Mouse (Mus musculus) cerebellum, postnatal 36 days (tissue): ENCODE measurements at regions not wholly inside any gene's neighbourhood (a gene's known extent, or its start where the extent isn't known, plus 50 kb on each side); places are given as distances from the start of the nearest gene placed in this dataset.

Source experiments
- DNase-seq, 2 experiments: peaks; one replicate each; pipeline ENCODE4 v3.0.0; 2021 to 2022; ENCODE audit warnings: mixed read lengths in 2 of 2

DNA sequence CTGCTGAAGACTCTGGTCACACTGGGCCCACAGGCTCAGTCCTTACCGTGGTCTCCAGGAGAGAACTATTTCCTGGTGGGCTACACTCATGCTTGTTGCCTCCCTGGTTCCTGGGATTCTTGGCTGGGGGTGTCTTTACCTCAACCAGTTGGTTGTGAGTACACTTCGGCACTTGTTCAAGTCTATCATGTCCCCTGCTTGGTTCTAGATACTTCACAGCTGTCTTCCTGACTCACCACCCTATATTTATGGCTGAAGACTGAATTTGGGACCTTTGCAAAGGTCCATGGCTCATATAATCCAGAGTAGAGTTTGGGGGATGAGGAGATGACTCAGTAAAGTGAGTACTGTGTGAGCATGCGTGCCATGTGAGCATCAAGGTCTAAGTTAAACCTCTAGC, 245.0 kb upstream of the Habp2 start:
- no peak for DNase-seq

DNA sequence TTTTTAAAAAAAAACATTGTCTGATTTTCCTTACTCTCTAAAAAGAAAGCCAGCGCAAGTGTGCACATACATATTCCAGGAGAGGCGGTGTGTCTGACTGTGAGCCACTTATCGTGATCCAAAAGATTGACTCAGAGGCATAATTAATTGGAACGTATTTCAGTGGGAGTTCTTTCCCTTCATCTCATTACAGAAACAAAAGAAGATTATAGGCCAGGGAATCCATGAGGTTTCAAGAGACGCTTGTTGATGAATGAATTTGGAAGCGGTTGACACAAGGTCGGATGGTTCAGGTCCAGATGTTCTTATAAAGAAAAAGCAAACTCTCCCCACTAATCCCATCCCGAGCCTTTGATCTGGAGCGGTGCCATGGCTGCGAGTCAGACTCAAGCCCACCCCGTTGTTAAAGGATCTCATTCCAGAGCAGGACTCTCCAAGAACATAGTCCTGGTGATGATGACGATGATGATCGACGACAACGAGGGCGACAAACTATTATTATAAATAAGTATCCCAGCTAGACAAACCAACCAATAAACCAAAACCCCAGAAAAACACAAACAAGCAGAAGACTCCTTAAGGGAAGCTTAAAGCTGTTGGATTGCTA, 240.1 kb upstream of the Habp2 start:
- no peak for DNase-seq

DNA sequence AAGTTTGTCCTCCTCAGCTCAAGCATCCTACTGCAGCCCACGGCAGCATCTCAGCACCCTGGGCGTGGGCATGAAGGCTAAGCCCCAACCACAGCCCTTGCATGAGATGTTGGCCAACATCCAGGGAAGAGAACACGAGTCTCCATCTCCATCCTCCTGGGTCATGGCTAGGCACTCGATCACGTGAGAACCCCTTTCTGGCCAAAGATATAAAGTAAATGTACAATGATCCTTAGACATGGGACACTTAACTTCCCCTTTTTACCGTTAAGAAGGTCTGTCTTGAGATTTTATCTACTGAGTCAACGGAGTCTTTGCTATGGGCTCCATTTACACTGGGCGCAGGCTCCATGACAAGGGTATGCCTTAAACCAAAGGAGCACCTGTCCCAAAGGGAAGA, 232.8 kb upstream of the Habp2 start:
- DNase-seq: no peak

DNA sequence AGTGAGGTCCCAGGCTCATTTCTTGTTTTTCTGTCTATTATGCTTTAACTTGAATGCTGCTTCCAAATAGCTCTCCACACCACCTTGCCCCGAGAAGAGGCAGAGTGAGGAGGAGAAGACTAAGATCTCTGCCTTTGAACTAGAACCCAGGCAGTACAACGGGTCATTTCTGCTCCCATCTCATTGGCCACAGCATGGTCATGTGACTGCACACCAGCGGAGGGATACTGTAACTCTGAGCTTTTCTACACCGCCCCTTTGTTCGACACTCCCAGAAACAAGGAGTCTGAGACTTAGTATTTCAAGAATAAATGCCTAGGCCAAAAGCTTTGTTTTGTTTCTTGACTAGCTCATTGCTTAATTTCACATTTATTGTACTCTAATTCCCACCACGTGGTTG, 230.5 kb upstream of the Habp2 start:
- no peak for DNase-seq

DNA sequence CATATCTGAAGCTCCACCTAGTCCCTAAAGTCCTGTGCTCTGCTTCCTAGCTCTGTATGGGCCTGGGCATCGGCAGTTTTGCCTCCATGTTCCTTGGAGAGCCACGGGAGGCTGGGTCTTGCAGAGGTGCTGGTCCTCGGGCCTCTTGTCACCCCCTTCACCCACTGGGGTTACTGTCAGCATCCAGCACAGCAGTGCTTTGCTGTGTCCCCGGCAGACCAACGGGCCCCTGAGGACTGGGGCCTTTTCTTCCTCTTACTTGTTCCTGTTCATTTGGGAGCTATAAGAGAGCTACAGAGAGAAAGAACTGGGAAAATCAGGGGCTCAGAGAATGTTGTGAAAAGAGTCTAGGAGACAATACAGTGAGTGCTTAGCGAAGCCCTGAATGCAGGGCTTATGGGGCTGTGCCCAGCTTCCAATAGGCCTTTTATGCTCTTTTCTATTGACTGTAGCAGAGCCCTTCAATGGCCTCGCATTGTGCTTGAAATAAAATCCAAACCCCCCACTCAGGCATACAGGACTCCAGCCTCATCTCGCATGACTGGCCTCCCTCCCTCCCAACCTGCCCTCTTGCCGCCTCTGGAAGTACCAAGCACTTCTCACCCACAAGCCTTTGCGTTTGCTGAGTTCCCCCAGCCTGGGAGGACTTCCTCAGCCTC, 224.9 kb upstream of the Habp2 start:
- no peak for DNase-seq

DNA sequence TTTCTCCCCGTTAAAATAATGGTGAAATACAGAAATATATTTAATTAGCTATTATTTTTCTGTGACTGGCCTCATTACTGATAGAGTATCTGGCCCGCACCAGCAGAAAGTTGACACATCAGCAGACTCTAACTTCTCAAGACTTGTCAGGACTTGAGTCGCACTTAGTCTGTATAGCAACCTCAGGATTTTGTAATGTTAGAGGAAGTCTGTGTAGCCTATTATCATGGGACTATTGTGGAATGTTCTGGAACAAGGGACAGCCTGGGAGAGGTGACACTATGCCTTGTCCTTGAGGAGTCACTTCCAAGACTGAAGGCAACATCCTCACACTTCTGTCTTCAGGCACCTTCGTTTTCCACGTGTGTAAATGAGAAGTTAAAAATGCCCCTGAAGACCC, 223.8 kb upstream of the Habp2 start:
- no peak for DNase-seq

DNA sequence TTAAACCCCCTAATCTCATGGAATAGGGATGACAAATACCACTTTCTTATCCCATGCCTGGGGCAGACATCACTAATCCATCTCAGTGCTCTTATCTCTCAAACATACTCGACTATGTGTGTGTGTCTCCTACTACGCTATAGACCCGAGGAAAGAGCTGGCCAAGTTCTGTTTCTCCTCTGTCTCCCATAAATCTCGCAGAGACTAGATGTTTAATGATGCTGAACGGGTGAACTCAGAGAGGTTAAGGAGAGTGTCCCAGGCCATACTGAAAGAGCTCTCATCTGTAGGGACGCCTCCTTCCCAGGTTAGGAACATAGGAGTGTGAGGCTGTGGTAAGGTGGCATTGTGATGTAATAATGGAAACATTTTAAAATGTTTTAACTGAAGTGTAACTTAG, 221.2 kb upstream of the Habp2 start:
- DNase-seq: no peak

DNA sequence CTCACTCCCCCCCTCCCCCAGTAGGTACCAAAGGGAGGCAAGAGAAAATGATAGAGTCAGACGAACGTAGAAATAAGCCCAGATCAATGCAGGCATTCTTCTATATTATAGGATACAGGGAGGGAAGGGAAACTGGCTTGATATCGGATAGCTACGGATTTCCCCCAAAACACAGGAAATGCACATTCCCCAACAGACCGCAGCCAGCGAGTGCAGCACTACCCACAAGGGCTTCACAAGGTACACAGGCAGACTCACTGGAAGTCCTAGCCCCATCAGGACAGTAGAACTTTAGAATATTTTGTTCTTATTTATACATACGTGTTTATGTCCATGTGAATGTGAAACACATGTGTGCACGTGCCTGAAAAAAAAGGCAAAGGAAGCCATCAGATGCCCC, 218.8 kb upstream of the Habp2 start:
- DNase-seq: no peak

DNA sequence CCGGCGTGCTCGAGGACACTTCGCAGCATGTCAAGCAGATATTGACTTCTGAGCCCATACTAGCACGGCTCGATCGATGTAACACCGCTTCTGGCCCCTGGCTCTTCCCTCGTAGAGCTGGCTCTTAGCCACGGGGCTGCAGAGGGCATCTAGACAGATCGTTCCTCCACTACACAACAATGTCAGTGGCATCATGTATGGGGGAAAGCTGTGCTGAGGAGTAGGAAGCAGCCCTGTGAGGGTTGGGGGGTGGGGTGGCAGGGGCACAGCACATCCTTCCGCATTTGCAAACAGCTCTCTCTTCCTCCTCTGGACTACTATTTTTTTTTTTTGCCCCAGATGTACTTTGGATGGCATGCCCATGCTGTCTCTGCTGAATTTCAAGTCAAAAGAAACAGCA, 218.1 kb upstream of the Habp2 start:
- no peak for DNase-seq

DNA sequence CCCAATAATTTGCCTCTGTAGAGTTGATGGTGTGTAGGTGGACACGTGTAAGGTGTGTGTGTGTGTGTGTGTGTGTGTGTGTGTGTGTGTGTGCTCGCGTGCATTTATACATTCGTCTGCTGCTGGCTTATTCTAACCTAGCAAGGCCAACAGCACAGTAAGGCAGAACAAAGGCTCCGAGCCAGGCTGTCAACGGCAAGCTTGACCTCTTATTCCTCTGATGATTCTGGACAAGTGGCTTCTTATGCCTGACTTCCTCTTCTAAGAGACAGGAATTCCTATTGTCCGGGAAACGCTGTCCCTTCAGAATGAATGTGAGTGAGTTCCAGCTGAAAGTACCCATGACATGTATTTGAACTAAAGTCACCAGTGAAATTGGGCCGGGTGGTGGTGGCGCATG, 217.7 kb upstream of the Habp2 start:
- DNase-seq: no peak

DNA sequence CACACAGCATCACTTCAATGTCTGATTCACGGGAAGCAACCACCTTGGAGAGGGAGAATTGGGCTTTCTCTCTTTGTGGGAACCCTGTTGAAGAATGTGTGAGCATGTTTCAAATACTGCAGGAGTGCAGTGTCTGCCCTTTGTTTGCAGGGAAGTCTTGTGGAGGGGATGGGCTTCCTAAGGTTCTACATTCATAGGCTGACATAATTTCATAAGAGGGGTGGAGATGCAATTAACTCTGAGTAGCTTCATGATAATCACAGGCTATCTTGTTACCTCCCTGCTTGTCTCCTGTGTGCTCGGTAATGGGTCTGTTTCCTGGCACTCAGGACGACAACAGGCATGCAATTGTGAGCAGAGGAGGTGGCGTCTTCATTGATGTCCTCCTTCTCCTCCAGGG, 215.6 kb upstream of the Habp2 start:
- no peak for DNase-seq

DNA sequence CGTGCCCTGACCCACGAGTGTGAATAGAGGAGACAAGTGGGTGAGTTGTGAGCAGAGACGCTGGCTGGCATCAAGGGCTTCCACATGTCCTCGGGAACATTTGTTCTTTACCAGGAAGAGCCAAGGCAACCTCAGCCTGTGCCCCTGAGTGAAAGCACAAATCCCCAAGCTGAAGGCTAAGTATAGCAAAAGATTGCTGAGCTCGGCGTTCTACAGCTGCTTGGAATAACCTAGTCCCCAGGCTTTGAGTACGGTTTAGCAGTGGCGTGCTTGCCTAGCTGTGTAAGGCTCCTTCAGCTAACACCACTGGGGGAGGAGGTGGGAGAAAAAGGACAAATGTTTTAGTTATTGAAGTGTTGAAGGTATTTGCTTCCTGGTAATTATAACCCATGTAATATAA, 210.8 kb upstream of the Habp2 start:
- no peak for DNase-seq

DNA sequence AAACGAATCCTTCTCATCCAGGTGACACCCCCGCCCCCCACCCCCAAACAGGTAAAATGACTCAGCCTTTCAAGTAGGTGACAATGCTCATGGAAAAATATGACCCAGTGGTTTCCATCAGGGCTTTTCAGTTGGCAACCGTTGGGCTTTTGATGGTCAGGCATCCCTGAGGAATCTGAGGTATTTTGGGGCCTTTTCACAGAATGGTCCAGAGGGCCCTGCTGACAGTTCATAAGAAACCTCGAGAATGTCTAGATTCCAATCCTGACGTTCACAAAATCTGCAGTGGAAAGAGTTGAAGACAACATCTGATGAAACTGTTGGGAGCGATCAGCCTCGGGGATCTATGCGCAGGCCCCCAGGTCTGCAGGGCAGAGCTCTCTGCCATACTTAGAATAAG, 209.4 kb upstream of the Habp2 start:
- DNase-seq: no peak

DNA sequence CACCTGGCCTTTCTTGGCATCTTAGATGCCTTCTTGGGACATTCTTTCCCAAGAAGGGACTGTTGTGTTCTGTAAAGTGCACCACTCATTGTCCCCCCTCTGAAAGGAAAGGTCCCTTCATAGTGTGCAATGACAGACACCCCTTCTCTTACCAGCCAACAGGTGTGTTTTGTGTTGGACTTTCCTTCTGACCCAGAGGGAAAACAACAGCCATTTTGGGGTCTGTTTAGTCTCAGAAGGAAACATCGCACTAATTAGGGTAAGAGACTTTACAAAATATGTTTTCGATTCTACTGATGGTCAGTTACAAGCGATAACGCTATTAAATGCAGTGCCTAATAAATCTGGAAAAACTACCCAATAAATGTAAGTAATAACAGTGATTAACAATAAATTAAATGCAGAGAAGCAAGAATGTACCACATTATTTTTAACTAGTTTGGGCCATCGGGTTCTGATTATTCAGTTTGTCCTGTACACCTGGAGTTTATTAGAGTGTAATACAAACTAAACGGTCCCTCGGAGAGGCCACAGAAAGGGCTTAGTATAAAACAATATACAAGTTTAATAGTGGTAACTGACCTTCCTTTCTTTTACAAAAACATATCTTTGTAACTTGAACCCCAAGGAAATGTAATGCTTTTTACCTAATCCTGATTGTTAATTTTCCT, 200.4 kb upstream of the Habp2 start:
- no peak for DNase-seq

DNA sequence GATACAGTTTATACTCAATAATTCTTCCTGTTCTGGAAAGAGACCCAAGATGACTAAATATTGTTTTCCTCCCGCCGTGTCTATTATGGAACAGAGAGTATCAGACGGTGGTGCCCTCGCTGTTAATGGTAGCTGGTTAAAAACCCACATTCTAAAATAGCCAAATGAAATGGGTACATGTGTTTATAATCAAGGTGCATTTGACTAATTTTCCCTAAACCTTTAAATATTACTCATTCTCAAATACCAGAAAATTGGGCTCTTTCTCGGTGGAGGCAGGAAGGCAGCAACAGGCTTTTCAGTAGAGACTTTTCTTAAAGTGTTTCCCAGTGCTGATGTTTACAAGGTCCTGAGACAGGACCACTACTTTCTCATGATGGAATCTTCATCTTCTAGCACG, 199.8 kb upstream of the Habp2 start:
- no peak for DNase-seq

DNA sequence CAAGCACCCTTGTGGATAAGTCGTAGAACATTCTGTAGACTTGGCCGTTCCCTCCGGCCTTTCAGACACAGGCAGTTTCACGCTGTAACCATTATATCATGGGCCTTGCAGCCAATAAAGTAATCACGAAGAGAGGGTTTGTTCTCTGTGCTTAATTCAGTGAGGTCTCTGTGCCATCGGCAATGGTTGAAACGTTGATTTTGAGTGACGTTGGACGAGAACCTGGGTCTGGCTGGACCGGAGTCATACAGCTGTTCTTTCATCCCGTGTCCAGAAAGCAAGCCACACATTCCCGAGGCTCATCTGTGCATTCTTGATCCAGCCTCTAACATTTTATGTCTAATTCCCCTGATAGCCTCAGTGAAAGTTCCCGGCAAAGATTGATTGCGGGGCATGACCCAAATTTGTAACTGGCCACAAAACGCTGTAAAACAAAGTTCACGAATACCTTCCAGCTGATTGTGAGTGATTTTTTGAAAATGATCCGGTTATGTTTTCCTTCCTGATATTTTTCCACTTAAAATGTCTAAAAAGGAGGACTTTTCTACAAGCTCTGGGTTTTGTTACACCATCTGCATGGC, 197.1 kb upstream of the Habp2 start:
- DNase-seq: no peak

DNA sequence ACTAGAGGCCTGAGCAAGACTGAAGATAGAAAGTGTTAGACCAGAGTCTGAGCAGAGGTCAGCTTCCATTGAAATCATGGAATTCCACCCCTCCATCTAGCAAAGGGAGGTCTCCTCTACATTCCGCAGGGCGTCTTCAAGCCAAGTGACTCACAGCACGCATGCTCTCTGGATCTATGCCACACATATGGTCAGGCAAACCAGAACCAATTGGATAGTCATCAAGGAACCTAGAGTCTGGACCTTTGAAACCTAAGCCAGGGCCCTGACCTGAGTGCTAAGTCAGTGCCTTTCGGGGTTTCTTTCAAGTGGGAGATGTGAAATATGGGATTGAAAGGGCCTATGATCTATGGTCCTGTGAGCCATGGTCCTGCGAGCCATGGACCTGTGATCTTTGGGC, 195.4 kb upstream of the Habp2 start:
- DNase-seq: no peak

DNA sequence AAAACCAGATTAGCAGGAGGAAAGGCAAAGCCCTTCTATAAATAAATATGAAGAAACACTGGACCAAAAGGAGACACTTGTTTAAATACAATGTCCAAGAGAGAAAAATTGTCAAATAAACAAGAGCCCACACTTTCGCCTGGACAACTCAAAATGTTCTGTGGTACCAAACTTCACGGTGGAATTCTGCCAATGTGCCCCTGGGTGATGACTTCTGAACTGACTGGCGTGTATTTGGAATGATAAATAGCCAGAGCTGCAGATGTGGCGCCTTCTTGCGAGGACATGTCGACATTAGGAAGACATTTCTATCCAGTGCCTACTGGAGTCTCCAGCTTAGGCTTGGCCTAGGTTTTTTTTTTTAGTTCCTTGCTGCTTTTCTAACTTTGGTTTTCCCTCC, 191.1 kb upstream of the Habp2 start:
- no peak for DNase-seq

DNA sequence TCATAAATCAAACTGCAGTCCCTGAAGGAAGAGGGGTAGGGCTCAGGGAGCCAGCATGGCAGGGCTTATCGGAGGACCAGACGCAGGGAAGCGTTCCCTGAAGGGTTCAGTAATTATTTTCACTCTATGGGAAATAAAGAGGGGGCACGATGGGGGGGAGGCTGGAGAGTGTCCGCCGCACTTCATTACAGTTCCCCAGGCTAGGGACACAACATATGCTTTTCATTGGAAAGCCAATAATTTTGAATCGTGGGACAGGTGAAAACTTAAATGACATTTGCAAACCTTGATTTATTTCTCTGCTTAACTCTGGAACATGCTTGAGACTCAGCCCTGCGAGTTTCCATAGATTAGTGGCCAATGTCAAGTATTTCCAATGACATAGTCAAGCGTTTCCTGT, 187.2 kb upstream of the Habp2 start:
- DNase-seq: no peak

DNA sequence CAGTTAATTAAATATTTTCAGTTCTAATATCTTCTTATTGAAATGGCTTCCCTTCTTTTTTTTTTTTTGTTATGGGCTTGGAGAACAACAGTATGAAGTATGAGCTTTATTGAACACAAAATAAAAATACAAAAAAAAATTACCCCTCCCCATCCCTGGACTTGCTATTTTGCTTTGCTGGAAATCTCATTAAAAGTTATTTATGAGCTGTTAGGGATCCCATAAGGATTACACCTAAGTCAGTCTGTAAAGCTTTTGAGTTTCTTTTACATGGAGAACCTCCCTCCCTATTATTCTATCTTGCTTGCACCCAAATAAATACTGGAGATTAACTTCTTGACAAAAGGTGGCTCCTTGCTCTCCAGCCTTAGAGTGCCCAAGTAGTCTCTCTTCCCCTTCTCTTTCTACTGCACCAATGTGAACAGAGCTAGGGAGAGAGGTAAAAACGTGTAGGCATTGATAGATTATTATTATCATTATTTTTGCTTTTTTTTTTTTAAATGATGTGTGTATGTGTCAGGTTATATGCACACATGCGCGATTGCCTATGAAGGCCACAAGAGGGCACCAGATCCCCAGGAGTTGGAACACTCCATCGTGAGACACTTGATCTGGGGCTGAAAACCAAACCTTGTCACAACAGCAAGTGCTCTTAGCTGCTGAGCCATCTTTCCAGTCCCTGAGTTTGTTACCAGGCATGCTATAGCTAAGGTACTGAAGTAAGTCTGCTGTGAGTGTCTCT, 186.6 kb upstream of the Habp2 start:
- no peak for DNase-seq

DNA sequence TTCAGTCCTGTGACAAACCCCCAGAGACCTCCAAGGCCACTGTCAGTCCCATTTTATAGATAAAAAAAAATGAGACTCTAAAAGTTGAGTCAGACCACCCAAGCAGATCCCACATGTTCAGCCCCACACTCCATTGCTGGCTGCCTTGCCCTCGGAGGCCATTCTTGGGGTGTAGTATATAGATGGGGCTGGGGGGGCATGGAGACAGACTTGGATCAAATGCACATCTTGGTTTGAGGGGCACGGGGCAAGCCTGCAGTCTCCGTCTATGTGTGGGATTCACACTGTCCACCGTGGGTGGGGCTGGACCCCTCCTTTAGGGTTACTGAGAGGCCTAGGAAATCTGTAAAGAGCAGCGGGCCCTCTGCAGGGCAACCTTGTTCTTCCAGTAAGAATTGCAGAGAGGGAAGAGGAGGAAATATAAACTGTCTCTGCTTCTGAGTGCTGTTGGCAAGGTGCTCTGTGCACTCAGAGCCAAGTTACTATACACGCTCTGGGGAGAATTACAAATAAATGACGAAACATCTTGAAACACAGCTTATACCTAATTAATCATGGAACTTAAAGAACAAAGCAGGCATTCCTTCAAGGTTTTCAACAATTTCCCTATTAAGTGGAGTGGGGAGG, 184.4 kb upstream of the Habp2 start:
- DNase-seq: no peak

DNA sequence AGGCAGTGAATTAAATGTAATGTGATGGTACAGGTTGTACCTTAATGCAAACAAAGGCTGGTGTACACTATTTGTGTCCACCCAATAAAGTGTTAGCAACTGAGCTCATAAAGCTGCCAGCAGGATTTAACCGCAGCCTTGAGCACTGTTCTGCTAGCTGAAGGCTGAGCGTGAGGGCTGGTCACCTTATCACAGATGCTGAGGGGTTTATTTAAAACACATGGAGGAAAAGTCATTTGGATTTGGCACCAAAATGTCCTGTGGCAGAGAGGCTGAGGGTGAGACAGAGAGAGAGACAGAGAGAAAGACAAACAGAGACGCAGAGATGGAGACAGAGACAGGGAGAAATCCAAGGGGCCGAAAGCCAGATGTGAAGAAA, 181.9 kb upstream of the Habp2 start:
- DNase-seq: no peak

DNA sequence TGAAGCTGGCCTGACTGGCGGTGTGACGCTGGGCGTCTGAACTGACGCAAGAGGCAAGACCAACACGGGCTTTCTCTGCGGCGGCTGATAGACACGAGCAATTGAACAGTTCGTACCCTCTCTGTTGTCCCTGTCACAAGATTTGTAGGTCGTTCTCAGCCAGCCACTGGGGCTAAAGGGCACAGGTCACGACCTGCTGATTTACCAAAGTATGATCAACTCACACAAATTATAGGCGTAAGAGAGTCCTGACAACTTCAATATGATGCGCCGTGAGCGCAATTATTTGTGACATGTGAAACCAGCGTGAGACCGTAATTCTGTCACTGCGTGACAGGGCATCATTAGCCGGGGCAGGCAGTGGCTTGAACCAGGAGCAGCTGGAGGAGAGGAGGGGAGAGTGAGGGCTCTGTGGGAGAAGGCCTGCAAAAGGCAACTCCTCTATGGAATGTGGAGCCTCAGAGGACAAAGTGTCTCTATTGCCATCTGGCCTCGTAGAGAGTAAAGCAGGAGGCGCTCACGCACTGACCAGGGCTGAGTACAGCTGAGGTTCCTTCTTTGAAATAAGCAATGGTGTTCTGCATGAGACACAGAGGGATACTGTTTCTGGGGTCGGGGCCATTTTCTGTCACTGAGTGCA, 181.4 kb upstream of the Habp2 start:
- no peak for DNase-seq
